Mouse (Mus musculus): ENCODE results near the gene Robo2.
"Not testable (repeated sequence)": the region's sequence is repeated elsewhere in the genome, so short reads cannot be mapped to it uniquely, and the experiment has no call there.

The Robo2 gene

DNA sequence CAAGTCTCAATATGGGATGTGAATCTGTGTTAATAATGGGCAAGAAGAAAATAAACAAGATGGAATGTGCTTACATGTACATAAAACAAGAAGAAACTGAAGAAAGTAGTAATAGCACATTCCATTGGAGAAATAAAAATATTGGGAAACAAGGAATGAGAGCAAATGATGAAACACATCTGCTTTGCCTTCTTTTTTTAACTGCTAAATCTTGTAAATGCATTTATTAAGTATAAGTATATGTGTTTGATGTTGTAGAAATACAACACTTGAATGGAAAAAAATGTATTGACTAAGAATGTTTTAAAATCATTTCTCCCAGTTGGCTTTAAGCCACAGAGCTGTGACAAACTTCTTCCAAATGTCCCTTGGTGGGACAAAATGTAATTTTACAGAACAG, 350.1 kb downstream of the Robo2 start:
- no peak for DNase-seq

DNA sequence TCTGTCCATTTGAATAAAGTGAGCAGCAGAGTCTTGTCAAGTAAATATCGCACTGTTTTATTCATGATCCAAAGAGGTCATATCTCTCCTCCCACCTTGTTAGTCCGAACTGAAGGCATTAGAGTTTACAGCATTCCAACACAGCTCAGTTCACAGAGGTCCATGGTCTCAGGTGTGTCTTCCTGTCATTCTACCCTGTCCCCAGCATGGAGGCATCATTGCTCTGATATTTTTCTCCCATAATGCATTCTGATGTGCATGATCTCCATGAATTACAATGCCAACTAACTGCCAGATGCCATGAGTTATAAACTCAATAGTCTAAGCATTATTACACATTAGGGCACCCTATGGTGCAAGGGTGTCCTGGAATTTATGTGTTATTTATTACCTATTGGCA, 354.7 kb downstream of the Robo2 start:
- no peak for DNase-seq

DNA sequence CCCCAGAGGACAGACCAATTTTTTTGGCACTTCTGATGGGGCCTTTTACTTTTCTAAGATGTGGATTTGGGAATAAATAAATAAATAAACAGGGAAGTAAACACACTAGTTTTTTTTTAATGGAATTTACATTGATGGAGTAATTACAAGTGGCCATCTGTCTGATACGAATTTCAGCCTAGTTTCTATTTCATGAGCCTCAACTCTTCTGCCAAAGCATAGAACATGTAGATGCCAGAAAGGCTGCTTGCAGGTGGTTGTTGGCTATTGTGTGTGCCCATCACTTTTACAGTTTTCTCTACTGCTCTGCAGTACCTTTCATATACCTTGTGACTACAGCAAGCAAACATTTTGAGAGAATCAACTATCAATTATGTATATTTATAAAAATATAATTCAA, 355.4 kb downstream of the Robo2 start:
- no peak for DNase-seq

DNA sequence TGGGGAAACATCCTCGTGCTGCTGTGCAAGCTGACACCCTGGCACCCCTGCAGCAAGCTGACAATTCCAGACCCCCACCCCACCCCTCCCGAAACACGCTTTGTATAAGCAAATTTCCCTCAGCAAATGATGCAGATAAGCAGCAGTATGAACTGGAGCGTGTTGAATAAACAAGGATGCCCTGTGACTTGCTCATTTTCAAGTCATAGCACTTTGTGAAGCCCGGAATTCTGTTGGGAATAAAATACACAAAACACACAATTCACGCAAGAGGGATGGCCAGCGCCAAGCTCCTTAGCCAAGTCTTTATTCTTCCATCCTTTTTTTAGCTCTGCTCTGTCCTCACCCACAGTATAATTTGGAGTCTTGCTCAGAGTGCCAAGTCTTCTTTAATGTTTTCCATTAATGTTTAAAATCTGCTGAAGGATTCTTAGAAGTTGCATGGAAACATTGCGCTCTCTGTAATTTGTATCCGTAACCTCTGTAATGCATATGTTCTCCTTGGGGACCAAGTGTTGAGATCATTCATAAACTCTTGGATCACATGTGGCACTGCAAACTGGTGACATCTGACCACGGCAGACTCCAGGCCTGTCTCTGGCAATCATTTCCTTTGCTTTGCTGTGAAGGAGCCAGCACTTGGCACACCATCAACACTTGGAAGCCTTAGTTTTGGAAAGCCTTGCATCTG, 356.4 kb downstream of the Robo2 start:
- DNase-seq, result peak; percentile 39

DNA sequence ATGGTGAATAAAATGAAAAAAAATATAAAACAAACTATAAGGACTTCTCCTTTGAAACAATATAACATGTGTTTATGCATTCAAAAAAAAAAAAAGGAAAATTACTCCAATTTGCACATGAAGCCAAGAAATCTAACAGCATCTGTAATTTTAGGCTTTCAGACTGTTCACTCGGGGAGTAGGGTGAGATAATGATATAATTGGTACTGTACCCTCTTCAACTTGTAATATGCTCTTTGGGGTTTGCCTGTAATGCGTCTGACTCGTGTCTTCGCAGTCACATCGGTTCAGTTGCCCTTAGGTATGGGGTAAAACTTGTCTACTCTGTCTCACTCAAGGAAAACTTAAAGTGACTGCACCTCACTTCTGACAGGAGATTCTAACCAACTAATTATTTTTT, 362.2 kb downstream of the Robo2 start:
- DNase-seq, result no peak

DNA sequence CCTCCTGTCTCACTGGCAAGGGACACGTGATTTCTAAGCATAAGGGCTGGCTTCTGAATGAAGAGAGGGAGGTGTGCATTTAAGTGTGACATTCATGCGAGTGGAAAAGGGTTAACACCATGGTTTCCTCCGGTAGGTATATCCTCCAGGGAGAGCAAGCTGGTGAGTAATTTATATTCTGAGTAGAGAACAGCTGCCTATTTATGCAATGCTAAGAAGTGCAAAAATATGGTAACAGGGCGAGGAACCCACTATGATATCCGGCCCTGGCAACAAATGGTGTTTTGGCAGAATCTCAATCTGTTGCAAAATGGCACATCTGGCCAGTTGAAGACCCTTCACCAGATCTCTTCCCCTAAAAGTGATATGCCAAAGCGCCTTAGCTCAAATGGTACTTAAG, 362.6 kb downstream of the Robo2 start:
- no peak for DNase-seq

DNA sequence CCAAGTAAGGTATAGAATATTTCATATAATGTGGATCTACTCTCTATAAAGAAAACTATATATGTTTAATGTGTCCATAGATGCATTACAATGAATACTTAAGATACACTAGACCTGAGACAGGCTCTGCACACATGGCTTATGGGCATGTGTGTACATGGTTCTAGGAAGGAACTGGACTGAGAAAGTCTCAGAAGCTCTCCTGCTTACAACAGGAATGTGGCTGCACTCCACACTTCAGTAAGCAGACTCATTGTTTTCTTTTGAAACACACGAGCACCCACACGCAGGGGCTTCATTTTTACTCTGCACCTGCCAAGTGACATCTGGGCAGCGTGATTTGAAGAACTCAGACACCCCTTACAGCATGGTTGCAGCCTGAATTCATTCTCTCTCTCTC, 364.4 kb downstream of the Robo2 start:
- DNase-seq, result no peak

DNA sequence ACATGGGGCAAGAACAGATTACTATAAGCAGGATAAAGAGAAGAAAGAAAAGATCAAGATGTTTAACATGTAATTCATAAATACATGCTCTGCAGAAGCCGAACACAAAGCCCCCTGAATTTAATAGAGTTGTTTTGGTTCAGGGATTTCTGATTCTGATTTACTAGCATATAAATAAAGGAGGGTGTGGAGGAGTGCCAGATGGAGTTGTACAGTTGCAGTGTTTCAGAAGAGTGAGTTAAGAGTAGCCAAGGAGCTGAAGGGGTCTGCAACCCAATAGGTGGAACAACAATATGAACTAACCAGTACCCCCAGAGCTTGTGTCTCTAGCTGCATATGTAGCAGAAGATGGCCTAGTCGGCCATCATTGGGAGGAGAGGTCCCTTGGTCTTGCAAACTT, 370.8 kb downstream of the Robo2 start:
- not testable (repeated sequence) for DNase-seq

DNA sequence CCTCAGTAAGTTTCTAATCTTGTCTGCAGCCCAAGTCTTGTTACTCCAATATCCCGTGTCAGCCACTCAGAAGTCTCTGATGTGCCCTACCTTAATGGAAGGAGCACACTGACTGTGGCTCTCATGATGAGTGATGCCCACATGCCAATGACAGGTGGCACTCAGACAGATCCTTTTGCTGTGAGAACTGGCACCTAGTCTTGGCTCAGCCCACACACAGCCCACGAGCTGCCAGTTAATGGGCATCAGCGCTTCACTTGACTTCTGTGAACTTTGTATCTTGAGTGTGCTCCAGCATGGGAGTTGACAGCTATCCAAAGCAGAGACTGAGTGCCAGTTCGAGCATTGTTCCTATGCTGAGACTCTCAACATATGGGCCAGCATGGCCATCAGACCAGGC, 383.8 kb downstream of the Robo2 start:
- no peak for DNase-seq

DNA sequence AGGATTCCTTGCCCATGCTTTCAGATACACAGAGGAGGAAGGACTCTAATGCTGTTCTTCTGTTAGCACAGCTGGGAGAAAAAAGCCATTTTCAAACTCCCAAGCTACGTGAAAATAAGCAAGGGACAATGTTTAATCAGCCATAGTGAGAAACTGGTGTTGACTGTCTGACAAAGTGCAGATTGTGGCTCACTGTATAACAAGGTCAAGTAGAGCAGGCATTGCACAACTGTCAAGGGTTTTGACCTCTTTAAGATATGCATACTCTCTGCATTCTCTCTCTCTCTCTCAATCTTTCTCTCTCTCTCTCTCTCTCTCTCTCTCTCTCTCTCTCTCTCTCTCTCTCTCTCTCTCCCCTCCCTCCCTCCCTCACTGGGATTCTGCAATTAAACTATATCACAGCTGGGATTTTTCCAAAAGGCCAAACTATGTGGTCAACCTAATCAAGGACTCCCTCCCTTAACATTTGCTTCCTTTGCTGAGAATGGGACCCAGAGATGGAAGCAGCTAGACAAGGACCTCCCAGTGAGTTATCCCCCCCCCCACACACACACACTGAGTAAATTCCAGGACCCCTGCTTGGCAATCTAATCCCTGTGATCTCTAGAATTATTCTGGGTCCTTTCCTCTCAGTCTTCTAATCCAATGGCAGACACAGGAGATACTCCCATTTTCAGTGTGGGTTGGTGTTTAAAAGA, 389.2 kb downstream of the Robo2 start:
- DNase-seq, result no peak

DNA sequence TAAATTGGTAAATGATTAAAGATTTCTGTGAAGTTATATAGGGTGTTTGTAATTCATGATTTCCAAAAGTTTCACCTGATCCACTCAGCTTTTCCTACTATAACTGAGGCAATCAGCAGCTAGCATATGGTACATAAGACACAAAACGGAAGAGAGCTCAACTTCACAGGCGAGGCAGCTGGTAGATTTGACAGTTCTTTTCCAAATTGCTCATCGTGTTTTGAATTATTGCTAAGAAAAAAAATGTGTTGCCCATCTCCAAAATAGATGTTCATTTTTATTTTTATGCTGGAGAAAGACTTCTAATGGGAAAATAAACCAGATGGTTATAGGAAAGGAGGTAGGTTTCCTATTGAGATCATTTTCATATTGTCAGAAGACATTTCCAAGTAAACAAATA, 405.9 kb downstream of the Robo2 start:
- DNase-seq, result no peak

DNA sequence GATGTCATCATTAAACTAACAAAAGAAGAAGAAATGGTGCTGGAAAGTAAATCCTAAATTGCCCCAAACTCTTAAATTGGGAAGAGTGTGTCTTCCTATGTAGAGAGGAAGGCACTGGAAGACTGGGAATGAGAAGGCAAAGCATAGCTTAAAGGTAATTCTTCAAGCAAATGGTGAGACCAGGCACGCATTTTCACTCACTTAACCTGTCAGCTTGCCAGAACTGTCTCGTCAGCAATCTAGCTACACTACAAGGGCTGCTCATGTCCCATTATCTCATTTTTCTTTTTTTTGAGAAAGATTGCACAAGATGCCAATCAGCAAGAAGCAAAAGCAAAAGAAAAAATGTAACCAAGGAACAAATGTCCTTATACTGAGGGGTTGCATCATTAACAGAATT, 410.3 kb downstream of the Robo2 start:
- DNase-seq, result no peak

DNA sequence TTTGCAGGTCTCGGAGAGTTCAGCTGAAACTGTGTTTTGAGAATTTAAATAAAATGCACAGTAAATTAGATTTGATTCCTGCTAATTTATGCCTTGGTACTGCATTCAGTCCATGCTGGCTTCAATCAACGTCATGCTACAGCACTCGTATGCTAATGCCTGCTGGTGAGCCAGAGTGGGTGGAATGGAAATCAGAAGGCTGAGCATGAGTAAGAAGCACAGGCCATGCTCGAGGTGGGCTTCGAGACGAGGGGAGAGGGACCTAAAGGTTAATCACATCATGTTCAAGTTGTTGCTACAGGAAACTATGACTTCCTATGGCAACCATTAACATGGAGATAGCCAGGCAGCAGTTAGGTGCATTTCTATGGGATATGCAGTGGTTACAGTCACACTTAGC, 420.4 kb downstream of the Robo2 start:
- DNase-seq, result no peak

DNA sequence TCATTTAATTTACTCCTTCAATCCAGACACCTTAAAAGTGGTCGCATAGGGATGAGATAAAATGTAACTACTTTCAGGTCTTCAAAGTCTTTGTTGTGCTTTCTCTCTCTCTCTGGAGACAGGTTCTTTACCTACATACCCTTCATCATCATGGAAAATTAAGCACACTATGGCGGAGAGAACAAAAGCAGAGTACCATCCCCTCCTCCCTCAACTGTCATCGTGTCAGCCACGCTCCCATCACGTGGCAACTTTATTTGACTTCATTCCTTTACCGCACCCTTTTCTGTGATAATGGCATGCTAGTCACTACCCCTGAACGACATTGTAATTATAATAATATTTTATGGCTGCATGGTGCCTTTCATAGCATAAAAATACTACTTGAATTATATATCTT, 442.1 kb downstream of the Robo2 start:
- no peak for DNase-seq

DNA sequence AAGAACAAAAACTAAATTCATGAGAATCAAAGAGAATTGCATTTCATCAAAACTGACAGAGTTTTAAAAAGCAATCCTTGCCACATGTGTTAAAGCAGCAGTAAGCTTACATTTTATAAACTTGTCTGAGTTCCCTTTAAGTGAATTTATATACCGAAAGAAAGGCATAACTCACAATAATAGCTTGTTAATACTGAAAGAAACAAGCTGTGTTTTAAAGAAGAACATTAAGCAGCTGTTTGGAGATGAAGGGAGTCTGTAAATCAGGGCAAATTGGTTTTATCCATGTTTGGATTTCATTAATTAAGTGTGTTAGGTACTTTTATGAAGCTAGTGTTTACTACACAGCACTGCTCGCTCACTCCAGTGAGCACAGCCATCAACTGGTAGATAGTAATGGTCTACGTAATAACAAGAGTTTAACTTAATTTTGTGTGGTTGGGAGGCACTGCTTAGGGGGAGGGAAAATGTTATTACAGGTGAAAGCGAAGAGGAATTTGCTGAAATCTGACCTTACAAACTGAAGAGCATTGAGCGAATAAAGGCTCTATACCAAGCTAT, 447.2 kb downstream of the Robo2 start:
- no peak for DNase-seq

DNA sequence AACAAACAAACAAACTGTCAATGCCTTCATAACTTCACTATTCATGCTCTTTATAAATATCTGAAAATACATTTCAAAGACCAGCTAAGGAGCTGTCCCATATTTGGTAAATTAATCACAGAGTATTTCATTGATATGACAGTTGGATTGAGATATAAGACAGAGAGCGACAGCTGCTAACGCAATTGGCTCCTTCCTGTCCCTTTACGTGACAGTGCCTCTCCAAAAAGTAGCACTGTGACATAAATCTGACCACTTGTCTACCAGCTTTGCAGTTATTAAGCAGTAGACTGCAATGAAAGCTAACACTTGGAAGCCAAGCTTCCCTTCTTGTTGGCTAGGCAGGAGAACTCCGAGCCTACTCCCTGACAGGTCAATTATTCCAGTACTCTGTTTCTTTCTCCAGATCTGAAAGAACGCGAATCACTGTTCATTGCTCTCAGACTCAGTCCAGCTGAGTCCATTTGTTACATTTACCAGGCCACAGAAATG, 452.1 kb downstream of the Robo2 start:
- no peak for DNase-seq

DNA sequence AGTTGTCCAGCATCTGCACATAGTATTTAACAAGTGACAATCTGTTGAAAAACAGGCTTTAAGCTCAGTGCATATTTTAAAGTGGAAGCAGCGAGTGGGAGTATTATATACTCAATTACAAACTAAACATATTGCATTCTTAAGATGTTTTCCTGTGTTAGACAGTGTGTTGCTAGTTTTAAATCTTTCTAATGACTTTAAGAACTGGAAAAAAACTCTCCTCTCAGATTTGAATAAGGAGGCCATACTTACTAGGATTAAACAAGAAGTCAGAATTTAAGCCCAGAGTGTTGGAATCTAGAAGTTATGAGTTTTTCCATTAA, 453.1 kb downstream of the Robo2 start:
- no peak for DNase-seq

DNA sequence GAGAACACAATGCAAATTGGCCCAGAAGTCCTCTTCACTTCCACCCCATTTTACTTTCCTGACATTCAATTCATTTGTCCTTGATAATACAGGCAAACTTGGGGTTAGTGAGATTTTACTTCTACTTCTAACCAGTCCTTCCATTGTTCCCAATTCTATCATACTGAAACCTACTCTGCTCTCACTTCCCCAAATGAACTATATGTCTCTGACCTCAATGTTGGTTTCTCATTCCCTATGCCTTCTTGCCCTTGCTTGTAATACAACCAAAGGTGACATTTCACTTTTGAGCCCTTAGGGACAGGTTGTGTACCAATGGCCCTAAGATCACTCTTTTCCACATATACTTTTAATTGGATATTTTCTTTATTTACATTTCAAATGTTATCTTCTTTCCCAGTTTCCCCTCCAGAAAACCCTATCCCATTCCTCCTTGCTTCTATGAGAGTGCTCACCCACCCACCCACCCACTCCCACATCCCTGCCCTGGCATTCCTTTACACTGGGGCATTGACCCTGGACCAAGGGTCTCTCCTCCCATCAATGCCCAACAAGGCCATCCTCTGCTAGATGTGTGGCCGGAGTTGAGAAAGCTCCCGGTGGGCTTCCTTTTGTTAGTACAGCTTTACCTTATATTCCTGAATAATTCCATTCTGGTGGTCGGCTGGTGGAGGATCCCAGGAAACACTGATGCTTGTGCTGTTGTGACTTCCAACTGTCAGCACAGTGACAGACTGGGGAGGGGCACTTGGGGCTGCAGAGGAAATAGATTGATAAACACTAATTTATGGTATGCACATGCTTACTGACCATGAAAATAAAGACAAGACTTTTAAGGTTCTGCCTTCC, 453.7 kb downstream of the Robo2 start:
- no peak for DNase-seq

DNA sequence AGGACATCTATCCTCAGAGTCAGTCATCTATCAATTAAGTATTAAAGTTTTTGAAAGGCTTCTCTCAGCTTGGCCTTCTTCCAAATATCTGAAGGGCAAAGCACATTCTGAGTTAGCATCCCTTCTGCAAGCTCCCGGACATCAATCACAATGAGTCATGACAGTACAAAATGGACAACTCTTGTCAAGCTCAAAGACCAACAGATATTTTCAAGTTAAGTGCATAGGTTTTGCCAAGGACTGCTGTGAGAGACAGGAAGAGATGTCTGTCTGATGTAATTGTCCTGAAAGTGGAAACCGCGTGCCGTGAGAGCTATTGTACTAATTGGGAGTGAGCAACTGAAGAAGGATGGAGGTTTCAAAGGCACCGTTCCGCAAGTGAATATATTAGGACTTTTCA, 465.5 kb downstream of the Robo2 start:
- no peak for DNase-seq

DNA sequence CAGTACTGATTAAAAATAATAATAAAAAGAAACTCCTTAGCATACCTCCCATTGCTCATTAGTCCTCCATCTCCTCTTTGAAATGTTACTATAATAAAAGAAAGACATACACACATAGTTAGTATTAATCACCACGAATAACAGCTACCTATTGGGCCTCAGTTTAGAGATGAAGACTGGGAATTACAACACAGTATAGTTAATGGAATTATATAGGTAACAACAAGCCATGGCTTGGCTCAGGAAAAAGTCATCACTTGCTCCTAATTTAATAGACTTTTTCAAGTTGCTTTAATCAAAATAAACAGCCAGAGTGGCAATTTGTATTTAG, 471.4 kb downstream of the Robo2 start:
- no peak for DNase-seq

DNA sequence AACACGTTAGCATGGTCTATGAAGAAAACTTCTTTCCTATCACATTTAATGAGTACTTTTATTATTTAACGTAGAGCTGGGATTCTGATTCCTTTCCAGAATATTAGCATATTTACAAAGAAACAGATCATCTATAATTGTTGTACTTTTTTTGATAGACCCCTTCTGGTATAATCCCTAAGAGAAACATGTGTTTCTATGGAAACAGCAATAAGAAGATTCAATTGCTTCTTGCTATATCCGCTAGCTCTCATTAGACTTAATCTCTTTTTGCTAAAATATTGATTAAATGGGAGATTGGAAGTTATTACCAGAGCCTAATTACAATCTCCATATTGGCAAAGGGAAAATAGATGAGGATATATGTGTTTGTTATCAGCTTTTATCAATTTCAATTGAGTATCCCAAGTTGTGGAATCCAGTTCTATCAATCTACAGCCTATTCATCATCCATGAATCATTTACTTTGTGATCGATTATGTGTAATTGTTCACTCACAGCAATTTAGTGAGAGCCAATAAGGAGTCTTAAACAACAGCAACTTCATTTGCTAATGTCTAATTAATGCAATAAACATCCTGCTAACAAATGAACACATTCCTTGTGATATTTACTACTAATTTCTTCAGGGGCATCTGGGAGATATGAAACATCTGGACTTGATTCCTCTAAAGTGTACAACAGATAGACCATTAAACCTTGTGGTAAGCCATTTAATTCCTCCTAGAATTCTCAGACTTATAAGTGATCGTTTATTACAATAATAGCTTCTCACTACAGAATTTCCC, 472.0 kb downstream of the Robo2 start:
- DNase-seq, result no peak

DNA sequence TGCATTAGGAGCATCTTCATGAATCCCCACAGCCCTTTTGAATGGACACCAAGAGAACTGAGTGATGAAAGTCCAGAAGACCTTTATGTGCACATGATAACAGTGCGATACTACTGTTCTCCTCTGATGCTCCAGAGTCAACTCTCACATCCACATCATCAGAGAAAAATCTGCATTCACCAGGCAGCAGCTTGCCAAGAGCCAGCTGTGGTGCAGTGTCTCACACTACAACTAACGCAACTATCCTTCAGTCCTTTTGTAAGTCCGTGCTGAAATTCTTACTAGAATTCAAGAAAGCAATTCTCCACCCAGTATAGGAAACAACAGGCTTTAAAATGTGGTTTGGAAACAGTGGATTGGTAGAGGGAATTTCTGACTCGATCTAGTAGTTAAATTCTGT, 481.3 kb downstream of the Robo2 start:
- no peak for DNase-seq

DNA sequence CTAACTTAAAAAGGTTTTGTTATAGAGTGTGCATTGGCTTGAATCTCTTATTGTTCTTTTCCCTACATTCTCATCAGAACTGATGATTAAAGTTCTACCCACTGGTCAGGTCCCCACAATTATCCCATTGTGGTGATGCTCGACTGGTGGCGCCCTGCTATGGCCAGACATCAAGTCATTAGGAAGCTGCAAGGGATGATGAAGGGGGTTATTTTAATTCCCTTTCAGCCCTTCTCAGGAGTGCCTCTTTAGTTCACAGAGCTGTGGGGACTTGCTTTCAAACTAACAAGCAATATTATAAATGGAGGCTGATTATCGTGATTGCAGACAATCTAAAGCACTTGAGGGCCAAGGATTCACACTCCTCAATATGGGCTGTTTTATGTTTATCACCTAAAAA, 484.1 kb downstream of the Robo2 start:
- no peak for DNase-seq

All from kidney, postnatal 14 days (tissue).